Mouse (Mus musculus) thymus, adult 18-20 months (tissue): ENCODE data around the gene Efemp2.

Experiments used
- DNase-seq, 2 experiments: peaks; one replicate each; pipeline ENCODE4 v3.0.0; 2022; ENCODE audit warnings: mixed read lengths in 2 of 2

The Efemp2 gene

GRCm38 (mm10) chr19:5455037-5455436, 18.7 kb upstream of the Efemp2 start:
- DNase-seq, result no peak

- DNase-seq, result no peak
These were observed 18.2 kb upstream of the Efemp2 start for GRCm38 (mm10) chr19:5455568-5455967.

GRCm38 (mm10) chr19:5456241-5456921, 17.4 kb upstream of the Efemp2 start:
- DNase-seq, result no peak

- peak; percentile 92 to 93 for DNase-seq
These were observed 16.6 kb upstream of the Efemp2 start for GRCm38 (mm10) chr19:5456922-5457745.

GRCm38 (mm10) chr19:5457746-5458442, 15.9 kb upstream of the Efemp2 start, which contains the start of gene Ccdc85b:
Ccdc85b (minus strand) TSS chr19:5457894.
- no peak for DNase-seq

GRCm38 (mm10) chr19:5459019-5459418, 14.7 kb upstream of the Efemp2 start:
- no peak for DNase-seq

- DNase-seq, result no peak
These were observed 13.9 kb upstream of the Efemp2 start for GRCm38 (mm10) chr19:5459896-5460295.

- DNase-seq, result peak; percentile 61 to 67
These were observed 13.3 kb upstream of the Efemp2 start, which contains the start of gene Fibp for GRCm38 (mm10) chr19:5460465-5460911. Fibp (plus strand) TSS chr19:5460615.

GRCm38 (mm10) chr19:5461411-5461810, 12.3 kb upstream of the Efemp2 start:
- DNase-seq, result no peak

GRCm38 (mm10) chr19:5463212-5463611, 10.5 kb upstream of the Efemp2 start:
- no peak for DNase-seq

GRCm38 (mm10) chr19:5463791-5464562, 9.8 kb upstream of the Efemp2 start:
- DNase-seq, result peak in 1 of 2 experiments; percentile 61

- DNase-seq, result no peak
These were observed 8.7 kb upstream of the Efemp2 start for GRCm38 (mm10) chr19:5465037-5465436.

- no peak for DNase-seq
These were observed 6.7 kb upstream of the Efemp2 start for GRCm38 (mm10) chr19:5466916-5467500.

- DNase-seq, result peak; percentile 57 to 67
These were observed 5.4 kb upstream of the Efemp2 start, which contains the start of gene Ctsw for GRCm38 (mm10) chr19:5468374-5468773. Ctsw (minus strand) TSS chr19:5468507.

- no peak for DNase-seq
These were observed 1.9 kb upstream of the Efemp2 start for GRCm38 (mm10) chr19:5471846-5472245.

- no peak for DNase-seq
These were observed 897 bp upstream of the Efemp2 start for GRCm38 (mm10) chr19:5472857-5473256.

GRCm38 (mm10) chr19:5474281-5475068, 721 bp downstream of the Efemp2 start:
- no peak for DNase-seq

GRCm38 (mm10) chr19:5475069-5475714, 1.4 kb downstream of the Efemp2 start:
- no peak for DNase-seq

GRCm38 (mm10) chr19:5477004-5477667, 3.4 kb downstream of the Efemp2 start:
- DNase-seq, result no peak
